ENCODE assay signal across 12 mouse cellular contexts in genomic region chr14:27823048-27823447, GRCm38 (mm10).
A peak's percentile ranks its signal among the peaks of the same experiment; 100 is the strongest.
DNase-seq lines count a peak whose midpoint lies in the region; ATAC-seq and TF ChIP-seq lines count a peak whose summit lies in the region.
"Had no signal": no experiment of that assay in that cellular context is flagged by ENCODE, and none has a peak within 500 bp of the region (broad histone marks: within the 10 kb centered on the region; RNA-seq: fewer than 3 reads in every experiment).

No protein-coding gene starts in this region.

- H3K4me3 ChIP-seq in embryonic facial prominence, embryonic 13.5 days = no peak overlapping the region
- H3K4me3 ChIP-seq in embryonic facial prominence, embryonic 10.5 days = no peak overlapping the region
- H3K4me3 ChIP-seq in lung, embryonic 14.5 days (ENCODE audit: low read depth, low read length) = no peak overlapping the region
- no peak overlapping the region for H3K4me3 ChIP-seq in embryonic facial prominence, embryonic 14.5 days (ENCODE audit: low read depth, low read length)
- H3K4me3 ChIP-seq in hindbrain, embryonic 16.5 days (ENCODE audit: low read length) = no peak overlapping the region

- no peak for TF ChIP-seq CTCF in lung, embryonic 14.5 days (IDR thresholded peaks at IDR 0.05; ENCODE audit: low read depth)

- no peak for DNase-seq in embryonic facial prominence, embryonic 10.5 days (ENCODE audit: low spot score)
- DNase-seq in lung, embryonic 14.5 days = peak; percentile 17
- no peak for DNase-seq in lung, postnatal 4 days
- peak; percentile 61 for DNase-seq in embryonic facial prominence, embryonic 14.5 days (ENCODE audit: low spot score)
- peak; percentile 48 for DNase-seq in skeletal muscle tissue, adult 2 months (ENCODE audit: low read depth, low spot score)
- DNase-seq: cerebellum, adult 11 months; kidney, adult 18-20 months had no signal

- peak overlapping the region; percentile 3; the same call in 1 of the 2 replicates for H3K27ac ChIP-seq in embryonic facial prominence, embryonic 13.5 days
- no peak overlapping the region for H3K27ac ChIP-seq in embryonic facial prominence, embryonic 10.5 days (replicated peaks)
- H3K27ac ChIP-seq in lung, embryonic 14.5 days (ENCODE audit: low read depth) = no peak overlapping the region
- no peak overlapping the region for H3K27ac ChIP-seq in embryonic facial prominence, embryonic 14.5 days (replicated peaks; ENCODE audit: low read depth, low read length)
- H3K27ac ChIP-seq in hindbrain, embryonic 16.5 days (ENCODE audit: low read depth, low read length) = no peak overlapping the region
- H3K27ac ChIP-seq: liver, embryonic 14.5 days had no signal

- no peaks in the 10 kb centered on the region for H3K9me3 ChIP-seq in embryonic facial prominence, embryonic 13.5 days
- H3K9me3 ChIP-seq in embryonic facial prominence, embryonic 10.5 days = no peaks in the 10 kb centered on the region
- H3K9me3 ChIP-seq in lung, embryonic 14.5 days (ENCODE audit: low read depth, low read length) = no peaks in the 10 kb centered on the region
- H3K9me3 ChIP-seq in embryonic facial prominence, embryonic 14.5 days (ENCODE audit: control insufficient read depth, low read length) = no peaks in the 10 kb centered on the region
- H3K9me3 ChIP-seq in hindbrain, embryonic 16.5 days (ENCODE audit: control insufficient read depth, low read length) = no peaks in the 10 kb centered on the region

- H3K9ac ChIP-seq in embryonic facial prominence, embryonic 13.5 days = no peak overlapping the region
- no peak overlapping the region for H3K9ac ChIP-seq in lung, embryonic 14.5 days
- no peak overlapping the region for H3K9ac ChIP-seq in embryonic facial prominence, embryonic 14.5 days (ENCODE audit: low read depth, low read length)
- H3K9ac ChIP-seq in hindbrain, embryonic 16.5 days (ENCODE audit: low read depth, low read length) = no peak overlapping the region
- H3K9ac ChIP-seq: liver, embryonic 14.5 days had no signal

- WGBS in embryonic facial prominence, embryonic 13.5 days = 47% methylated on average over 3 of the region's 3 CpGs
- WGBS in embryonic facial prominence, embryonic 10.5 days = 76% methylated on average over 3 of the region's 3 CpGs
- WGBS in lung, embryonic 14.5 days = 16% methylated on average over 3 of the region's 3 CpGs
- 44% methylated on average over 3 of the region's 3 CpGs for WGBS in embryonic facial prominence, embryonic 14.5 days
- 65% methylated on average over 3 of the region's 3 CpGs for WGBS in hindbrain, embryonic 16.5 days

- peaks cover 17% of the 10 kb centered on the region for H3K4me1 ChIP-seq in embryonic facial prominence, embryonic 13.5 days
- H3K4me1 ChIP-seq in embryonic facial prominence, embryonic 10.5 days = no peaks in the 10 kb centered on the region
- H3K4me1 ChIP-seq in lung, embryonic 14.5 days (ENCODE audit: insufficient read depth) = no peaks in the 10 kb centered on the region
- 0 out of 2 replicates have a peak, but pooled peaks cover 7% of the 10 kb centered on the region for H3K4me1 ChIP-seq in embryonic facial prominence, embryonic 14.5 days (ENCODE audit: control insufficient read depth, insufficient read depth, low read length)
- no peaks in the 10 kb centered on the region for H3K4me1 ChIP-seq in hindbrain, embryonic 16.5 days (ENCODE audit: control insufficient read depth, insufficient read depth, low read depth, low read length)

- no peaks in the 10 kb centered on the region for H3K27me3 ChIP-seq in embryonic facial prominence, embryonic 13.5 days
- H3K27me3 ChIP-seq in embryonic facial prominence, embryonic 10.5 days (replicated peaks; ENCODE audit: low read depth, poor library complexity, severe bottlenecking) = no peaks in the 10 kb centered on the region
- H3K27me3 ChIP-seq in lung, embryonic 14.5 days (ENCODE audit: insufficient read depth, low read length) = no peaks in the 10 kb centered on the region
- H3K27me3 ChIP-seq in embryonic facial prominence, embryonic 14.5 days (replicated peaks; ENCODE audit: control insufficient read depth, insufficient read depth, low read length) = no peaks in the 10 kb centered on the region
- H3K27me3 ChIP-seq in hindbrain, embryonic 16.5 days (replicated peaks; ENCODE audit: control insufficient read depth, insufficient read depth, low read length) = no peaks in the 10 kb centered on the region

- no peaks in the 10 kb centered on the region for H3K36me3 ChIP-seq in embryonic facial prominence, embryonic 13.5 days
- H3K36me3 ChIP-seq in embryonic facial prominence, embryonic 10.5 days (replicated peaks) = no peaks in the 10 kb centered on the region
- no peaks in the 10 kb centered on the region for H3K36me3 ChIP-seq in lung, embryonic 14.5 days (ENCODE audit: insufficient read depth)
- H3K36me3 ChIP-seq in embryonic facial prominence, embryonic 14.5 days (ENCODE audit: control insufficient read depth, insufficient read depth, low read length) = no peaks in the 10 kb centered on the region
- H3K36me3 ChIP-seq in hindbrain, embryonic 16.5 days (ENCODE audit: control insufficient read depth, insufficient read depth, low read length) = no peaks in the 10 kb centered on the region
- H3K36me3 ChIP-seq: G1E had no signal

- no peak for ATAC-seq in embryonic facial prominence, embryonic 13.5 days (ENCODE audit: insufficient number of reproducible peaks, insufficient read depth, low FRiP score, low TSS enrichment, low read depth)
- ATAC-seq in lung, embryonic 14.5 days (ENCODE audit: insufficient read depth) = no peak; the same call in 1 of the 2 replicates
- no peak for ATAC-seq in embryonic facial prominence, embryonic 14.5 days (ENCODE audit: low read depth)
- ATAC-seq in CD4-positive, CD25-positive, alpha-beta regulatory T cell, adult 4 months = no peak
- no peak for ATAC-seq in hindbrain, embryonic 16.5 days

- no peak overlapping the region for H3K4me2 ChIP-seq in embryonic facial prominence, embryonic 13.5 days
- no peak overlapping the region for H3K4me2 ChIP-seq in lung, embryonic 14.5 days
- no peak overlapping the region for H3K4me2 ChIP-seq in embryonic facial prominence, embryonic 14.5 days (ENCODE audit: low read depth, low read length)
- H3K4me2 ChIP-seq in hindbrain, embryonic 16.5 days (ENCODE audit: low read length) = no peak overlapping the region

Comparison
In these comparisons a context has a peak if more than half of its experiments do, and no peak if none do; other contexts are left out.
1. DNase-seq: peak in lung, embryonic 14.5 days (single experiment), embryonic facial prominence, embryonic 14.5 days (single experiment) and skeletal muscle tissue, adult 2 months (single experiment); none in embryonic facial prominence, embryonic 10.5 days (single experiment) and lung, postnatal 4 days (0 of 2).